Mouse (Mus musculus): ENCODE data around the gene Hmcn2.
A peak's percentile ranks its signal among the peaks of the same experiment; 100 is the strongest.

Hmcn2 gene

GRCm38 (mm10) chr2:31382952-31383351, 68.7 kb downstream of the Hmcn2 start:
- peak; percentile 55 for DNase-seq (ENCODE audit: low read depth, low spot score)

DNA sequence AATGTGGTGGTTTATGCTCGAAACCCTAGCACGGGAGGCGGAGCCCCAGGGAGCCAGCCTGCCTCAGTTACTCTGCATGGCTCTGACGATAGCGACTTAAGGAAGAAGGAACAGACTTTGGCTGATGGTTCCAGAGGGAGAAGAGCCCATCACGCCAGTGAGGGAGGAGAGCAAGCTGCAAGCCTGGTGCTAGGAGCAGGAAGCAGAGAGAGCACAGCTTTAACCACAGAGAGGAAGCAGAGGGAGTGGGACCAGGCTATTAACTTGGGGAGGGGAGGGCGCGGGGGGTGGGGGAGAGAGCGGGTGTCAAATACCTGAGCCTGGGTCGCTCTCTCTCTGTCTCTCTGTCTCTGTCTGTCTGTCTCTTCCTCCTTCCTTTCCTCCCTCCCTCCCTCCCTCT, 102.8 kb downstream of the Hmcn2 start:
- no peak for DNase-seq (ENCODE audit: low read depth, low spot score)

GRCm38 (mm10) chr2:31418021-31418420, 103.8 kb downstream of the Hmcn2 start:
- DNase-seq (ENCODE audit: low read depth, low spot score): no peak

GRCm38 (mm10) chr2:31418571-31418970, 104.4 kb downstream of the Hmcn2 start:
- peak; percentile 10 for DNase-seq (ENCODE audit: low read depth, low spot score)

DNA sequence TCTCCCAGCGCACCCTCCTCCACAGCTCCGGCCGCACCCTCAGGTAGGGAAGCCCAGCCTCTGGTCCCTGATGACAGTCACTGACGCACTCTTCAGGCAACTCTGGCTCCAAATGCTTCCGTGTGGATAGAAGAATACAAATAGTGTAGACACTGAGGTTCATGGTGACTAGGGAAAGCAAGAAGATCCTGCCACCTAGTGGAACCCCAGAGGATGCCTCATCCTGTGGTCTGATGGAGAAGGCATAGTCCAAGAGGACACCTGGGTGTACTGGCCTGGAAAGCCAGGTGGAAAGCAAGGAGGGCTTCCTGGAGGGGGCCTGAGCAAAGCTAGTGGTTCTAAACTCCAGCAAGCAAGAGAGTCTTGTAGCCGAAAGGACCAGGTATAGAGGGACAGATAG, 106.7 kb downstream of the Hmcn2 start:
- peak; percentile 66 for DNase-seq (ENCODE audit: low read depth, low spot score)

DNA sequence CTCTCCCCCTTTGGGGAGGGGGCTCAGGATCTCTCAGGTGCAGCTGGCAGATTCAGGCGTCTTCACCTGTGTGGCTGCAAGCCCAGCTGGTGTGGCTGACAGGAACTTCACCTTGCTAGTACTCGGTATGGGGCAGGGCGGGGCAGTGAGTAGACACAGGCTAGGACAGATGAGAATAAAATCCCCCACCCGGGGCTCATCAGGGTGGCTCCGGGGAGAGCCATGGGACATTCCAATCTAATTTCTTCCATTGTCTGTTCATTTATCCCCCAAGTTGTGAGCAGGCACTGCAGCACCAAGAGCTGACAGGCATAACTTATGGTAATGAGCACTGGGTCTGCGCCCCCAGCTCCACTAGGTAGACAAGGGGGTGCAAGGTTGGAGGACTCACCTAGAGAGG, 108.4 kb downstream of the Hmcn2 start:
- DNase-seq (ENCODE audit: low read depth, low spot score): no peak

- DNase-seq (ENCODE audit: low read depth, low spot score): no peak
These were observed 117.3 kb downstream of the Hmcn2 start for GRCm38 (mm10) chr2:31431477-31431876.

DNA sequence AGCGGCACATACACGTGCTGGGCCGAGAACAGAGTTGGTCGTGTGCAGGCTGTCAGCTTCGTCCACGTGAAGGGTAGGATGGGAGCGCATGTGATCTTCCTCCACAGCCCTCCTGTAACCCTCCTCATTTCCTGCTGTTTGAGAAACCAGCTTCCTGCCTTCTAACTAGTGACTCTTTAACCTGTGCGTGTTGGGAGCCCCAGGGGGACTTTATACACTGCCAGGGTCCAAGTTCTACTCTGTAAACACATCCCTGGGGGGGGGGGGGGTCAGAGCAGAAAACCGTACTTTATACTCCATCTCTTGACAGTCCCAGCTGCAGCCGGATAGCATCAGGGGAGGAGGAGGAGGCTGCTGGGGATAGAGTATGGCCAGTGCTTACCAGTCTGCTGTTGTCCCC, 120.5 kb downstream of the Hmcn2 start:
- no peak for DNase-seq (ENCODE audit: low read depth, low spot score)

DNA sequence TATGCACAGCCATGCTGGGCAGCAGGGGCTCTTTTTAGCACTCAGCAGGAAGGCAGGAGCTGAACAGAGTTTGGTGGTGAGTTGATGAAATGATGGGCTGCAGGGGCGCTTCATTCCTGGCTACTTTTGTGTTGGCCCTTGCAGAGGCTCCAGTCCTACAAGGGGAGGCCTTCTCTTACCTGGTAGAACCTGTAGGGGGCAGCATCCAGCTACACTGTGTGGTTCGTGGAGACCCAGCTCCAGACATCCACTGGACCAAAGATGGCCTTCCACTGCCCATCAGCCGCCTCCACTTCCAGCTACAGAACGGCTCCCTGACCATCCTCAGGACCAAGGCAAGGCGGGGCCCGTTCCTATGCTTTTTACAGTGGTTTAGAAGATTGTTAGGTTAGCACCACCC, 121.4 kb downstream of the Hmcn2 start:
- DNase-seq (ENCODE audit: low read depth, low spot score): peak; percentile 49

- DNase-seq (ENCODE audit: low read depth, low spot score): no peak
These were observed 123.4 kb downstream of the Hmcn2 start for GRCm38 (mm10) chr2:31437480-31438245.

GRCm38 (mm10) chr2:31439576-31439975, 125.4 kb downstream of the Hmcn2 start:
- no peak for DNase-seq (ENCODE audit: low read depth, low spot score)

DNA sequence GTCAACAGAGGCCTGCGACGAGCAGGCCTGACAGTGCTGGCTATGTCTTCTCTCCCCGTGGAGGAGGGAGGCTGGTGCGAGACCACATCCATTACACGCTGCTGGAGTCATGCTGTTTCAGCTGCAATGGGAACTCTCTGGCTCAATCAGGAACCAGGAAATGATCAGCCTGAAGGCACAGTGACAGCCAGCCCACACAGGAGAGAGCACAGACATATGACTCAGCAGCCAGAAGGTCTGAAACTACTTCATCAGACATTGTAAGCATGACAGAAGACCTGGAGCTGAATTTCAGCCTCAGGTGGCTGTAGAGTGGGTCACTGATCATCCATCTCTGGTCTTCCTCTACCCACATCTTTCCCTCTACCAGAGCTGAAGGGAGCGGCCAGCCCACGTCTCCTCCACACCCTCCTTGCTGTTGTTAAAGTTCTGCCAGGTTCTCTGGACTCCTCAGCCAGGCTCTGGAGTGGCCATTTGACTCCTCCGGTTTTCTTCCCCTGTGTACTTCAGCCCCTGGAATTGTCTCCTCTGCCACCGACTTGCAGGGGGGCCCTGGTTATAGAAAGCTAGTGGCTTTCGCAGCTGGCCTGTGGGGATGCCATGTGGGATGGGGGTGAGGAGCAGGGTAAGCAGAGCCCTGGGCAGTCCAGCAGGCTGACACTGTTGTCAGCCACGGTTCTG, 128.4 kb downstream of the Hmcn2 start:
- peak; percentile 90 for DNase-seq (ENCODE audit: low read depth, low spot score)

- DNase-seq (ENCODE audit: low read depth, low spot score): no peak
These were observed 131.8 kb downstream of the Hmcn2 start for GRCm38 (mm10) chr2:31446036-31446435.

DNA sequence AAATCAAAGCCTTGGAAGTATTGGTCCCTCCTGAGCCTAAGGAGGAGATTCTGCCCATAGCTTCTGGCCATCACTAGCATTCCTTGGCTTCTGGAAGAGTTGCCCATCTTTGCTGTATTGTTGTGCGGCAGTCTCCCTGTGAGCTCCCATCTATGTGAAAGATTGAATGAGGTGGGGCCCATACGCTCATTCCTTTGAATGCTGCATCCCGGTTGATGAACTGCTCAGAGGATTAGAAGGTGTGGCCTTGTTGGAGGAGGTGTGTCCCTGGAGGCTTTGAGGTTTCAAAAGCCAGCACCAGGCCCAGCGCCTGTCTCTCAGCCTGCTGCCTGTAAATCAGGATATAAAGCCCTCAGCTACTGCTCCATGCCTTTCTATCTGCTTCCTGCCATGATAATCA, 132.2 kb downstream of the Hmcn2 start:
- DNase-seq (ENCODE audit: low read depth, low spot score): no peak

DNA sequence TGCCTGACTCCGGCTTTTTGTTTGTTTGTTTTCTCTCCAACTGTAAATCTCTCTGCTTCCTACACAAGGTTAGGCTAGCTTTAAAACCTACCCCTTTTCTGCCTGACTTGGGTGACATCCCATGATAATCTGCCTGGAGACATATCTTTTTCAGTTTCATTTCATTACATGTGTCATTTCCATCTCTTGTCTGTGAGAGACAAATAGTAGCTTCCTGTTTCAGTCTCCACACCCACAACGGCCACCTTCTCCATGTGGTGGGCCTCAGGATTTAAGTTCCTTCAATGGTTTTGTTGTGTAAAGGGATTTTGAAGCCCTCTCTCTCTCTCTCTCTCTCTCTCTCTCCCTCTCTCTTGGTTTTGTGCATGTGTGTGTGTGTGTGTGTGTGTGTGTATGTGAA, 133.3 kb downstream of the Hmcn2 start:
- DNase-seq (ENCODE audit: low read depth, low spot score): no peak

DNA sequence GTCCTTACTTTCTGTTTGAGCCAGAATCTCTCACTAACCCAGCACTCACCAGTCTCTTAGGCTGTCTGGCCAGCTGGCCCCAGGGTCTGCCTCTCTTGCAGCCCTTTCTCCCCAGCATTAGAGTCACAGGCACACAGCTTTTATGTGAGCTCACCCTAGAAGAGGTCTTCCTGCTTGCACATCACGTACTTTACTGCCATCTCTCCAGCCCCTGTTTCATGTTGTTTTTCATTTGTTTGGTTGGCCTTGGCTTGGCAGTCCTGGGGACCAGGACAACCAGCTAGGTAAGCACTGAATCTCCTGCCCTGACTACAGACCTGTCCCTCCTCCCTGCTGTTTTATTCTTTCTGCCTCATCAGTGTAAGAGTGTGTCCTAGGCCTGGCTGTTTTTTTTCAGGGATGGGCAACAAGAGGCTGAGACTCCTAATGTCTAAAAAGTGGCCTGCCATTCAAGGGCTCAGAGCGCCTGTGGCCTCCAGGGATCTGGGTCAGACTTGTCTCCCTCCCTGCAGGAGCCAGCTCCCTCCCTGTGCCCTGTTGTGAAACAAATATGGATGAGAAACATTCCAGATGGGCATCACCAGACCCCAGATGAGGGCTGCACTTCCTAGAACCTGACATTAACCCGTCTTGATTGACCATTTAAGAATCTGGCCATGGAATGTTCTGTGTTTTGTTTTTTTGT, 134.7 kb downstream of the Hmcn2 start:
- DNase-seq (ENCODE audit: low read depth, low spot score): no peak

DNA sequence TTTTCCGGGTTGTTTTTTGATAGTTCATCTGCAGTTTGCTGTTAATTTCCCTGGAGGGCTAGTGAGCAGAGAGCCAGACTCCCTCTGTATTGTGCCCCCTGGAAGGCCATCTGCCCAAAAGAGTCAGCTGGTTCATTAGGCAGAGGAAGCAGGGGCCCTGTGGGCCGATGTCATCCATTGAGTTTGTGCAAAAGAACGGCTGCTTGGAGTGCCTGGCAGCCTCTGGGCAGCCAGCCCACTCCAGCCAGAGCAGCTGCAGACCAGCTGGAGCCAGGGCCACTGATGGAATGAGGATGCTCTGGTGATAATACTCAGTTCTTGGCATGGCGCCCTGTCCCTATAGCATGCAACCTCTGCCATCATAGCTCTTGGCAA, 135.2 kb downstream of the Hmcn2 start:
- peak; percentile 76 for DNase-seq (ENCODE audit: low read depth, low spot score)

- DNase-seq (ENCODE audit: low read depth, low spot score): no peak
These were observed 135.7 kb downstream of the Hmcn2 start for GRCm38 (mm10) chr2:31449902-31450301.

GRCm38 (mm10) chr2:31450661-31451060, 136.4 kb downstream of the Hmcn2 start:
- no peak for DNase-seq (ENCODE audit: low read depth, low spot score)

- DNase-seq (ENCODE audit: low read depth, low spot score): no peak
These were observed 137.3 kb downstream of the Hmcn2 start for GRCm38 (mm10) chr2:31451530-31451929.

DNA sequence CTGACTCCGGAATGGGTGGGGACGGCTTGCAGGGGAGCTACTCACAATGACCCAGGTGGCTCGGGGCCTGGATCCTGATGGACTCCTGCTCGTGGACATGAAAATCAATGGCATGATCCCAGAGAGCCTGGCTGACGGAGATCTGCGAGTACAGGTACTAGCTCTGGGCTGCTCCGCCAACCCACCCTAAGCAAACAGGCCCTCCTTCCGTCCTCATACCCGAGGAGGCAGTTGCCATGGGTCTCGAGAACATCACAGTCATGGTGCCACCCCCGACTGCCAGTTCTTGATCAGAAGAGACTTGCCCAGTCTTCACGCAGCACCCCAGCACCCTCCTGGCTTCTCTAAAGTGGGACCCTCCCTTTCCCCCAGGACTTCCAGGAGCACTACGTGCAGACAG, 138.8 kb downstream of the Hmcn2 start:
- DNase-seq (ENCODE audit: low read depth, low spot score): no peak

- DNase-seq (ENCODE audit: low read depth, low spot score): no peak
These were observed 139.5 kb downstream of the Hmcn2 start for GRCm38 (mm10) chr2:31453559-31454177.

Measured in brain, adult 2 months (tissue).